Mouse (Mus musculus): Measurements from ENCODE around the gene Wwc1. TPM values are rescaled to one million over a fixed set of nuclear protein-coding genes. Genes with fewer than 3 reads are reported as not detected.
"Not testable (repeated sequence)": the region's sequence is repeated elsewhere in the genome, so short reads cannot be mapped to it uniquely, and the experiment has no call there.

Wwc1 gene
- polyA plus RNA-seq, 1 experiment from 2014 or later: 3.4 TPM

GRCm38 (mm10) chr11:35833270-35833669, 147.1 kb downstream of the Wwc1 start:
- ATAC-seq (ENCODE audit: insufficient number of reproducible peaks, low FRiP score): no peak
- Histone ChIP-seq H3K4me2 (peak overlapping the region; percentile 70), H3K9ac (peak overlapping the region; percentile 83)

GRCm38 (mm10) chr11:35832139-35832538, 148.2 kb downstream of the Wwc1 start:
- no peak for ATAC-seq (ENCODE audit: insufficient number of reproducible peaks, low FRiP score)
- no peak overlapping the region for H3K27ac ChIP-seq (ENCODE audit: poor library complexity, severe bottlenecking)
- no peak overlapping the region for H3K4me3 ChIP-seq
- peaks cover 42% of the 10 kb centered on the region for H3K36me3 ChIP-seq
- H3K9me3 ChIP-seq (replicated peaks): no peaks in the 10 kb centered on the region
- H3K27me3 ChIP-seq (replicated peaks): no peaks in the 10 kb centered on the region
- H3K4me1 ChIP-seq (replicated peaks): peaks cover 12% of the 10 kb centered on the region
- H3K9ac ChIP-seq: no peak overlapping the region
- no peak overlapping the region for H3K4me2 ChIP-seq
- 38% methylated on average over 4 of the region's 4 CpGs for WGBS

More at GRCm38 (mm10) chr11:35833270-35833669, 147.1 kb downstream of the Wwc1 start:
- Histone ChIP-seq H3K27me3 (replicated peaks) (no peaks in the 10 kb centered on the region), H3K9me3 (replicated peaks) (no peaks in the 10 kb centered on the region), H3K4me1 (replicated peaks) (peaks cover 17% of the 10 kb centered on the region), H3K4me3 (peak overlapping the region; percentile 81), H3K27ac (ENCODE audit: poor library complexity, severe bottlenecking) (no peak overlapping the region), H3K36me3 (peaks cover 31% of the 10 kb centered on the region)
- WGBS: 79% methylated on average over 6 of the region's 6 CpGs

DNA sequence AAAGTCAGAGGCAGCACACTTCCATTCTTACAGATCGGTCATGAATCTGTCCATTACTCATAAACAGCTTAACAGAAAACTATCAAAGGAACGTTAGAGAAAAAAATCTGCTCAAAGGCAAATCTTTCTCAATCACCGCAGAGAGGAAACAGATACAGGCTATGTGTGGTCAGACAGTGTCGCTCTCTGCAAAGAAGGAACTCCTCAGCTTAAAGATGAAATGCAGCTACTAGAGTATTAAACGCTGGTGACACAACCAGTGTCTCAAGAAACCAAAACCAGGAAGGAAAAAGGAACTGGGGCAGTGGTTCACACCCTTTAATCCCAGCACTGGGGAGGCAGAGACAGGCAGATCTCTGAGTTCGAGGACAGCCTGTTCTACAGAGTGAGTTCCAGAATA, 152.6 kb downstream of the Wwc1 start:
- WGBS: 87% methylated on average over 6 of the region's 6 CpGs
- H3K36me3 ChIP-seq: peaks cover 80% of the 10 kb centered on the region
- H3K4me2 ChIP-seq: no peak overlapping the region
- no peak for ATAC-seq (ENCODE audit: insufficient number of reproducible peaks, low FRiP score)
- no peak overlapping the region for H3K4me3 ChIP-seq
- no peak overlapping the region for H3K9ac ChIP-seq
- H3K9me3 ChIP-seq (replicated peaks): no peaks in the 10 kb centered on the region
- no peaks in the 10 kb centered on the region for H3K27me3 ChIP-seq (replicated peaks)
- no peak overlapping the region for H3K27ac ChIP-seq (ENCODE audit: poor library complexity, severe bottlenecking)
- H3K4me1 ChIP-seq (replicated peaks): peaks cover 5% of the 10 kb centered on the region; the same call in 1 of the 2 replicates

GRCm38 (mm10) chr11:35816316-35816715, 164.0 kb downstream of the Wwc1 start:
- Histone ChIP-seq H3K4me2 (no peak overlapping the region), H3K9ac (no peak overlapping the region), H3K36me3 (peaks cover 89% of the 10 kb centered on the region), H3K27me3 (replicated peaks) (no peaks in the 10 kb centered on the region), H3K4me1 (replicated peaks) (no peaks in the 10 kb centered on the region), H3K4me3 (no peak overlapping the region), H3K9me3 (replicated peaks) (no peaks in the 10 kb centered on the region), H3K27ac (ENCODE audit: poor library complexity, severe bottlenecking) (no peak overlapping the region)
- no peak for ATAC-seq (ENCODE audit: insufficient number of reproducible peaks, low FRiP score)
- WGBS: 84% methylated on average over 12 of the region's 12 CpGs

DNA sequence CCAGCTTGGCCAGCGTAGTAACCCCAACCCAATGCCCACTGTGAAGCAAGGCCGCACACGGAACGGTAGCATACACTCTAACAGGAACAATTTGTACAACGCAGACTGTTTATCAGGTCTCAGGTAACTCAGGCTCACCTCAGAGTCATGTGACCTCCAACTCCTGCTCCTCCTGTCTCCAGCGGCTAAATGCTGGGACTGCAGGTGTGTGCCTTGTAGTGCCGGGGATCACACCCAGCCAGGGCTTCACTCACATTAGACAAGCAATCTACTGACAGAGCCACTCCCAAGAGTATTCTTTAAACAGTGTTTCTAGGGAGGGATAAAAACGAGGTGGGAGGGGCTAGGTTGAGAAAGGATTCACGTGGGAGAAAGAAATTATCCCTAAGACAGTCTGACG, 168.9 kb downstream of the Wwc1 start:
- H3K36me3 ChIP-seq: peaks cover 96% of the 10 kb centered on the region
- WGBS: 87% methylated on average over 10 of the region's 10 CpGs
- H3K9ac ChIP-seq: no peak overlapping the region
- no peak overlapping the region for H3K4me3 ChIP-seq
- ATAC-seq (ENCODE audit: insufficient number of reproducible peaks, low FRiP score): no peak
- H3K4me2 ChIP-seq: no peak overlapping the region
- H3K27me3 ChIP-seq (replicated peaks): no peaks in the 10 kb centered on the region
- no peak overlapping the region for H3K27ac ChIP-seq (ENCODE audit: poor library complexity, severe bottlenecking)
- H3K4me1 ChIP-seq (replicated peaks): no peaks in the 10 kb centered on the region
- no peaks in the 10 kb centered on the region for H3K9me3 ChIP-seq (replicated peaks)

DNA sequence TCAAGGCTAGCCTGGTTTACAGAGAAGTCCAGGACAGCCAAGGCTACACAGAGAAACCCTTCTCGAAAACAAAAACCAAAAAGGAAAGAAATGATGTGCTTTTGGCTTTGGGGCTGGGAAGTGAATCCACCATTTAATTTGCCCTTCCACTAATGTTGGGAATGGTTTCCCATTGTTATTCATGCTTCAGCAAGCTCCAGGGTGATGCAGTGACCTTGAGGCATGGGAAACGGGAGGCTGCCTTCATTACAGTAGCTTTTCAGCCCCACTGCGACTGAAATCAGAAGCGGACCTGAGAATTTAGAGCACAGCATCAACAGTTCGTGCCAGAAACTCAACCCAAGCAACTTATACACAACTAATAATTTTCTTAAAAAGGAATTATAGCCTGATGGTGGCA, 179.0 kb downstream of the Wwc1 start:
- WGBS: 70% methylated on average over 5 of the region's 5 CpGs
- peaks cover 10% of the 10 kb centered on the region for H3K4me1 ChIP-seq (replicated peaks)
- H3K27ac ChIP-seq (ENCODE audit: poor library complexity, severe bottlenecking): no peak overlapping the region
- ATAC-seq (ENCODE audit: insufficient number of reproducible peaks, low FRiP score): no peak
- H3K9me3 ChIP-seq (replicated peaks): no peaks in the 10 kb centered on the region
- no peaks in the 10 kb centered on the region; the same call in 1 of the 2 replicates for H3K36me3 ChIP-seq
- H3K27me3 ChIP-seq (replicated peaks): peaks cover 39% of the 10 kb centered on the region
- no peak overlapping the region for H3K4me3 ChIP-seq
- H3K4me2 ChIP-seq: no peak overlapping the region
- no peak overlapping the region for H3K9ac ChIP-seq

DNA sequence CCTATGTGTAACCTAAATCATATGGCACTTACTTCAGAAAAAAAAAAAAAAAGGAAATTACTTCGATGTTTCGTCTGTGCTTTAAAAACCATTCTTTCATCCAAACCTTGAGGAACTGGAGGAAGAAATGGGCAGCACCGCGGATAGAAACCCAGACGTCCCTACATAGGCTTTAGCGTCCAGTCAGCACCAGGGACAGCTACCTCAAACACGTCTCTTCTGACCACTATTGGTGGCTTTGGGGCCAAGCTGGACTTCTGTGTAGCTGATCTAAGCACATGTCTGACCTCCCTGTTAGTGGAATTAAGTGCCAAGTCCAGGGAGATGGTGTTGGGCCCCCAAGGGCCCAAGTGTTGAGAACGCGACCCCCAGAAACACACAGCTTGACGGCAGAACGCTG, 181.5 kb downstream of the Wwc1 start, which contains the start of gene Fbll1:
Gene Fbll1 (minus strand): TSS at position 11 of the 400 bp plus-strand sequence.
- peaks cover 58% of the 10 kb centered on the region for H3K27me3 ChIP-seq (replicated peaks)
- no peaks in the 10 kb centered on the region for H3K36me3 ChIP-seq
- H3K27ac ChIP-seq (ENCODE audit: poor library complexity, severe bottlenecking): no peak within 1 kb of the TSS
- no peaks in the 10 kb centered on the region for H3K9me3 ChIP-seq (replicated peaks)
- peak within 1 kb of the TSS; percentile 73 for H3K4me2 ChIP-seq
- ATAC-seq (ENCODE audit: insufficient number of reproducible peaks, low FRiP score): no peak
- no peak within 1 kb of the TSS for H3K9ac ChIP-seq
- WGBS: 18% methylated on average over 11 of the region's 11 CpGs
- H3K4me1 ChIP-seq (replicated peaks): peaks cover 10% of the 10 kb centered on the region
- peak within 1 kb of the TSS; percentile 44 for H3K4me3 ChIP-seq

DNA sequence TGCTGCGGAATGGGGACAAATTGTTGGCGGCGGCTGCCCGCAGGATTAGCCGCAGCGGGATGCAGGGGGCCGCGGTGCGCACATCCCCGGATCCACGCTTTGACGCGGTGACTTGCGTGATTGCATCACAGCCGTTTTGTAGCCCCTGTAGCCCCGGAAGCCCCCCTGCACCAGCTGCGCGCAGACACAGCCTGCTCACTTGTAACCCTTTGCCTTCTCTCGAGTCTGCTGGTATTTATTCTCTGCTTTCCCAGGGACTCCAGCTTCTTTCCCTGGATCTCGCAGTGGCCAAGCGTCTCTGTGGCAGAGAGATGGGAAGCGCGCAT, 181.9 kb downstream of the Wwc1 start:
- no peak overlapping the region for H3K27ac ChIP-seq (ENCODE audit: poor library complexity, severe bottlenecking)
- no peak overlapping the region for H3K9ac ChIP-seq
- H3K9me3 ChIP-seq (replicated peaks): no peaks in the 10 kb centered on the region
- peak overlapping the region; percentile 44 for H3K4me3 ChIP-seq
- peak overlapping the region; percentile 73 for H3K4me2 ChIP-seq
- H3K36me3 ChIP-seq: no peaks in the 10 kb centered on the region
- WGBS: 4% methylated on average over 23 of the region's 23 CpGs
- no peak for ATAC-seq (ENCODE audit: insufficient number of reproducible peaks, low FRiP score)
- H3K27me3 ChIP-seq (replicated peaks): peaks cover 58% of the 10 kb centered on the region
- peaks cover 10% of the 10 kb centered on the region for H3K4me1 ChIP-seq (replicated peaks)

- no peaks in the 10 kb centered on the region for H3K9me3 ChIP-seq (replicated peaks)
- H3K27ac ChIP-seq (ENCODE audit: poor library complexity, severe bottlenecking): no peak overlapping the region
- H3K36me3 ChIP-seq: no peaks in the 10 kb centered on the region
- H3K9ac ChIP-seq: no peak overlapping the region
- H3K4me1 ChIP-seq (replicated peaks): peaks cover 10% of the 10 kb centered on the region
- ATAC-seq (ENCODE audit: insufficient number of reproducible peaks, low FRiP score): no peak
- WGBS: 4% methylated on average over 85 of the region's 86 CpGs
- H3K4me2 ChIP-seq: peak overlapping the region; percentile 73
- peaks cover 58% of the 10 kb centered on the region for H3K27me3 ChIP-seq (replicated peaks)
- peak overlapping the region; percentile 44 for H3K4me3 ChIP-seq
Observed at GRCm38 (mm10) chr11:35797751-35798494, 182.4 kb downstream of the Wwc1 start.

DNA sequence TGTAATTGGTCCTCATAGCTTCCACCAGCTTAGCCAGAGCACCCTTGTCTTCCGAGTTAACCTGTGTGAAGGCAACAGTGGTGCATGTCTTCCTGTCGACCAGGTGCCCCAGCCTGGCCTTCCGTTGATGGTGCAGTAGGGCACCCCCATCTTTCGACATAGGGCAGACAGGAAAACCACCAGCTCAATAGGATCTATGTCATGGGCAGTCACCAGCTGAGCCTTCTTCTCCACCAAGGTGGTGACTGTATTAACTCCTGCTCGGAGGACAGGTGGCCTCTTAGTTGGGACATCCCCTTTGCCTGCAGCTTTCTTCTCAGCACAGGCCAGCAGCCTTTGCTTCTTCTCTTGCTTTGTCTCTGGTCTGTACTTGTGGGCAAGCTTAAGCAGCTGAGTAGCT, 187.5 kb downstream of the Wwc1 start:
- H3K36me3 ChIP-seq: peaks cover 17% of the 10 kb centered on the region
- WGBS: 74% methylated on average over 5 of the region's 5 CpGs
- H3K27me3 ChIP-seq (replicated peaks): peaks cover 34% of the 10 kb centered on the region
- H3K4me3 ChIP-seq; H3K9ac ChIP-seq; H3K4me1 ChIP-seq (replicated peaks); H3K9me3 ChIP-seq (replicated peaks); ATAC-seq (ENCODE audit: insufficient number of reproducible peaks, low FRiP score); H3K27ac ChIP-seq (ENCODE audit: poor library complexity, severe bottlenecking); H3K4me2 ChIP-seq: not testable (repeated sequence)

- peaks cover 42% of the 10 kb centered on the region for H3K36me3 ChIP-seq
- WGBS: 84% methylated on average over 2 of the region's 2 CpGs
- no peak overlapping the region for H3K4me2 ChIP-seq
- ATAC-seq (ENCODE audit: insufficient number of reproducible peaks, low FRiP score): no peak
- no peak overlapping the region for H3K27ac ChIP-seq (ENCODE audit: poor library complexity, severe bottlenecking)
- H3K4me1 ChIP-seq (replicated peaks): no peaks in the 10 kb centered on the region
- H3K4me3 ChIP-seq: no peak overlapping the region
- no peaks in the 10 kb centered on the region for H3K9me3 ChIP-seq (replicated peaks)
- H3K27me3 ChIP-seq (replicated peaks): no peaks in the 10 kb centered on the region
- H3K9ac ChIP-seq: no peak overlapping the region
Observed at GRCm38 (mm10) chr11:35788443-35788842, 191.9 kb downstream of the Wwc1 start.
